Mouse (Mus musculus) cerebellum, adult 11-12 months (tissue): Measurements from ENCODE around the gene Spata46.

Source experiments
- DNase-seq: peaks from one replicate; pipeline ENCODE4 v3.0.0; 2022

The Spata46 gene

DNA sequence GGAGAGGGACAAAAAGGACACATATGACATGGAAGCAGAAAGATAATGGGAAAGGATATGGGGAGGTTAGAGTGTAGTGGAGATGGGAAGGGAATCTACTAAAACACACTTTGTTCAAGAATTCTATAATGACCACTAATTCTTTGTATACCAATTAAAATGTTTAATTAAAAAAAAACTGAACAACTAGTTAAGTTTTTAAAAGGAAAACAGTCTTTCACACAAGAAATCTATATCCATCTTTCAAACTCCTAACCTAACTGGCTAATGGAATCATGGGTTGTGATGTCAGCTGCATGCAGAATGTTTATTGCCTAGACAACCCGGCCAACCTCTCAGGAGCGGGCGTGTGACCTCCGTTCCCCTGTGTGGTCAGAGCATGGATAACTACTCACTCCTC, at the start of gene Spata46:
Gene Spata46 (plus strand): TSS at position 301 of the 400 bp plus-strand sequence.
- no peak for DNase-seq

- DNase-seq: no peak
Measured at GRCm38 (mm10) chr1:170270281-170270680, 38.3 kb upstream of the Spata46 start.

GRCm38 (mm10) chr1:170270696-170271095, 37.9 kb upstream of the Spata46 start:
- no peak for DNase-seq

- no peak for DNase-seq
Measured at GRCm38 (mm10) chr1:170273252-170273651, 35.4 kb upstream of the Spata46 start.

- DNase-seq: no peak
Measured at GRCm38 (mm10) chr1:170277016-170277415, 31.6 kb upstream of the Spata46 start, which contains the start of gene Sh2d1b1. Sh2d1b1 (plus strand) TSS chr1:170277320.

- DNase-seq: no peak
Measured at GRCm38 (mm10) chr1:170282415-170283129, 26.0 kb upstream of the Spata46 start.

GRCm38 (mm10) chr1:170292239-170292951, 16.2 kb upstream of the Spata46 start:
- peak; percentile 23 for DNase-seq

GRCm38 (mm10) chr1:170293257-170293656, 15.3 kb upstream of the Spata46 start:
- DNase-seq: no peak

DNA sequence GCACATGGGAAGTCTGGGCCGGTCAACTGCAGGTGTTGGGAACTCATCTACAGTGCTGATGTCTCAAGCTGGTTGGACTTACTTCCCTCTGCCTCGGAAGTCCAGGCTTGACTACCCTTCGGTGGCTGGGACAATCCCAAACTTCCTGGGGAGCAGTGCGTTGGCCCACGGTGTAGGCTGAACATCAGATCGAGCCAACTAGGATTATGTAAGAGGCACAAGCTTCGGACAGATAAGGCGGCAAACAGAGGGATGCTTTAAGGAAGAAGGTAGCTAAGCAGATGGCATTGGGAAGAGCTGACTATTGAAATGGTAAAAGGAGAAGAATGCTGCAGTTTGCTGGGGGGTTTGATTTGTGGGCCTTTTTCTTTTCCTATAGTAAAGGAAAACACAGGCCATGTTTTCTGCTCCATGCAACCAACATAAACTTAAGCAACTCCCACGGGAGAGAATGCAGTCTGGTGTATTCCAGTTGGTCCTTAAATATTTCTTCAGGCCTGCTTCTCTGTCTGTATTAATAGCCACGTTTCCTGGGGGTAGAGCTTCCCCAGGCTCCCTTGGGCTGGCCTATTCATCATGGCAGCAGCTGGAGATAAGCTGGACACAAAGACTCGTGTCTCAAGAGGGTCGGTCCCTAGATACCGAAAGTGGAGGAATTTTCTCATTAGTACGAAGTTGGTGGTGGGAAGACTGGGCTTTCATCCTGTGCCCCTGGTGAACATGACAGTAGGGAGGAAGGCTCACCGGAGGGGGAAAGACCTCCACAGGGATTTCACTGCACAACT, 13.6 kb upstream of the Spata46 start:
- no peak for DNase-seq

GRCm38 (mm10) chr1:170299496-170299895, 9.1 kb upstream of the Spata46 start:
- DNase-seq: no peak

- DNase-seq: no peak
Measured at GRCm38 (mm10) chr1:170301686-170302085, 6.9 kb upstream of the Spata46 start.

DNA sequence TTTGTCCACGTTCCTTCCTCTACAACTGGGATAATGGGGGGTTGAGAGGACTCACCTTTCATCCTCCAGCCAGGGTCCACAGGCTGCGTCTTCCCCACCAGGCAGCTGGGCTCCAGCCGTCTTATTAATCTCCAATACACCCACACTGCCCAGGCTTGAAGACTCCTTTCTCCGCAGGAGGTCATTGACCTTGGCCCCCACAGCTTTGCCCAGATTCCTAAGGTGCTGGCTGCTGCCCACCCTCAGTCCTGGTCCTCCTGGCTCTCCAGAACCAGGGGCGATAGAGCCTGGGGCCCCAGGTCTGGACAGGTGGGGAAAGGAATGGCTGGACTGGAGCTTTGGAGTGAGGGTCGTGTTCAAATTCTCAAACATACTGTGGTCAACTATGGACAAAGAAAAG, 6.1 kb upstream of the Spata46 start:
- no peak for DNase-seq

DNA sequence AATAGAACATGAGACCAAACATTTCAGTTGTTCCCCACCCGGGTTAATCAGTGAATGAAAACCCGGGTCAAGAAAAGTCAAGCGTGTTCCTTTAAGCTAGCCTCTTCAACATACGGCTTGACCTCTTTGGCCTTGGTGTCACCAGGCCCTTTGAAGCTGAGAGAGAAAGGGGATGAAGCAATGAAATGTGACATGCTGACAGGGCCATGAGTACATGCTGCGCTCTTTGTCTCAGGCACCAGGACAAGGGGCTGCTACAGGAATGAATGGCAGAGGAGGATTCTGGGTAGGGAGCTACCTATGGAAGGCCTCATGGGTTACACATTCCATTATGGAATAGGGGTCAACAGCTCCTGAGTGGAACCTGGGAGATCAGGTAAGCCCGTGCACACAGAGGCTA, 5.5 kb upstream of the Spata46 start:
- DNase-seq: no peak

DNA sequence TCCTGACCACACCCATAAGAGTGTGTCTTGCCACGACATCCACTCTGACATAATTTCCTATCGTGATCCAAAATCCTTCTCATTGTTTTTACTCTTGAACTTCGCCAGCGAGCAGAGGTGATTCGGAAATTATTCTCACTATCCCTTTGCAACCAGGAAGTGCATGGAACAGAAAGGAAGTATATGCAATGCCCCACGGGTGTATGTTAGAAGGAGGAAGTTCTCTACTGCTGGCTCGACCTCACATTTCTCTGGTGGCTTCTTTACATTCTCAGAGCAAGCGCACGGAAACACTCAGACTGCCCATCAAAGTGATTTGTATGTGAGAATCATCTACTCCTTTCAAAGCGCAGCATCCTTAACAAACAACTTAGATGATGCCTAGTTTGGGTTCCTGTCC, 3.6 kb upstream of the Spata46 start:
- DNase-seq: no peak

- DNase-seq: no peak
Measured at GRCm38 (mm10) chr1:170306232-170306631, 2.4 kb upstream of the Spata46 start, which contains the start of gene Gm7694. Gm7694 (minus strand) TSS chr1:170306332.

- DNase-seq: no peak
Measured at GRCm38 (mm10) chr1:170311431-170311830, 2.8 kb downstream of the Spata46 start.

- DNase-seq: no peak
Measured at GRCm38 (mm10) chr1:170322046-170322445, 13.4 kb downstream of the Spata46 start.

GRCm38 (mm10) chr1:170323001-170323400, 14.4 kb downstream of the Spata46 start:
- DNase-seq: no peak

DNA sequence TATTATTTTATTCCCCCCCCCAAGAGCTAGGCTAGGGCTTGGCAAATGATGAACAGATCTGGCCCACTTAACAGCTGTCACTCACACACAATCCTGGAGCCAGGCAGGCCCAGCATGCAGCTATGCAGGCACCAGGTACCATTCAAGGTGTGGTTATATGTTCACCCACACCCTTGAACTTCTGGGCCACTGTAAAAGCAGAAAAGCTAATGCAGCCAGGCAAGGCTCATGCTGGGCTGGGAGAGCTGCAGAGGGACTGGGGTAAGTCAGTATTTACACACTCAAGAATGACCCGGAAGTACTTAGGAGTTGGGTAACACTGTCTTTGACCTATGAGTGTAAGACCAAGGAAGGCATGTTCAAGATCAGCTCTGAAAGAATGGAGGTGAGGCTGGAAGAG, 15.7 kb downstream of the Spata46 start:
- DNase-seq: no peak

- DNase-seq: no peak
Measured at GRCm38 (mm10) chr1:170325277-170325676, 16.7 kb downstream of the Spata46 start.

DNA sequence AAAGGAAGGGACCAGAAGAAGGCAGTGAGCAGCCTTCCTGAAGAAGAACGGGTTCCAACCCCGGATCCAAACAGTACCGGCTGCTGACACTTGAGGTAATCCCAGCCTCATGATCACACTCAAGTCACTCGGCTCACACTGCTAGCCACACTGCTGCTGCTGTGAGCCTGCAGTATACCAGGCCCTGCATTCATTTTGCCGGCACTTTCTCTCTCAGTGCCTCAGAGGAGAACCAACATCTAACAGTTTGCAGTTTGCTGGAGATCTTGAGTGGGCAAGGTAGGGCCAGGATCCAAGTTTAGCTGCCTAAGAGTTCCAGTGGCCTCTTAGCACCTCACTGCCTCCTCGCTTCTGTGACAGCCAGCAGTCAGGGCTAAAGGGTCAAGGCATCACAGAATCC, 23.3 kb downstream of the Spata46 start:
- DNase-seq: no peak

- no peak for DNase-seq
Measured at GRCm38 (mm10) chr1:170332775-170333174, 24.2 kb downstream of the Spata46 start.

GRCm38 (mm10) chr1:170339943-170340342, 31.3 kb downstream of the Spata46 start:
- DNase-seq: no peak

DNA sequence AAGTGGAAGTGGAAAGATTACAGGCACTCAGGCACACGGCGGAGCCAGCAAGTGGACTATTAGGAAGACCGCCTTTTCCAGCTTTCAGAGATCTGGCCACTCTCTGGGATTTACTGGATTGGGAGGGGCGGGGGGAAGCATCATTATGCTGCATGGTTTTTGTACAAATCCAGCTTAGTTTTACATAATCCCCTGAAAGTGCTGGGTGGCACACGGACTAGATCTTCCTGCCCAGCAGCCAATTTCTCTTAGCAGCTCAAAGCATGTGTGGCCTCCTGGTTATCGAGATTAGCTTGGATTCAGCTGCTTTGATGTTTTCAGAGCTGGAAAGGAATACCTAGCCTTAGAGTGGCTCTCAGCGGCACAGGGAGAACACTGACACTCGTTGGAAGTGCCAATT, 34.5 kb downstream of the Spata46 start:
- DNase-seq: no peak
